ENCODE assay signal across 7 mouse cellular contexts in the genomic region with DNA sequence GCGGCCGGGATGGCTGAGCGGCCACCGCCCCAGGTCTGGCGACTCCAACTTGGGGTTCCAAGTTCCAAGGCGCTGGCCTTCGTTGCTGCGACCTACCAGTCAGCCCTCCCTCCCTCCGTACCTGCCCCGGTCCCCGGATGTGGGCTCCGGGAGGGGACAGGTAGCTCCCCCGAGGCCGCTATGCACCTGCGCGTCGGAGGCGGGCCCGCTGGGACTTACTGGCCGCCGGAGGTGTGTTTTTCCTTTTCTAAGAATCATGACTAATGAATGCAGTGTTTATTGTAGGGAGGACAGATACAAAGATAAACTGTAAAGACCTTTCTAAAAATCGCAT. TPM values are rescaled to one million over a fixed set of nuclear protein-coding genes. Genes with fewer than 3 reads are reported as not detected.
DNase-seq lines count a peak whose midpoint lies in the region; ATAC-seq and TF ChIP-seq lines count a peak whose summit lies in the region.

No protein-coding gene starts in this region.

- no peak for TF ChIP-seq CTCF in ES-Bruce4 (IDR thresholded peaks at IDR 0.05; ENCODE audit: low read depth, low read length)
- TF ChIP-seq CTCF in olfactory bulb, adult 2 months (IDR thresholded peaks at IDR 0.05; ENCODE audit: insufficient read depth, low read depth, low read length), result no peak

- H3K4me1 ChIP-seq in ES-Bruce4 (ENCODE audit: control insufficient read depth, insufficient read depth, low read length), result no peaks in the 10 kb centered on the region
- H3K4me1 ChIP-seq in hindbrain, embryonic 14.5 days (replicated peaks; ENCODE audit: control insufficient read depth, insufficient read depth, low read length), result peaks cover 13% of the 10 kb centered on the region; the same call in 1 of the 2 replicates
- H3K4me1 ChIP-seq in liver, embryonic 11.5 days (replicated peaks; ENCODE audit: control insufficient read depth, insufficient read depth, low read length), result no peaks in the 10 kb centered on the region
- peaks cover 10% of the 10 kb centered on the region for H3K4me1 ChIP-seq in olfactory bulb, adult 2 months (ENCODE audit: control insufficient read depth, insufficient read depth, low read length)

- H3K9ac ChIP-seq in ES-Bruce4 (ENCODE audit: low read depth, poor library complexity, severe bottlenecking), result peak overlapping the region; percentile 97
- peak overlapping the region; percentile 36; the same call in 1 of the 2 replicates for H3K9ac ChIP-seq in hindbrain, embryonic 14.5 days
- no peak overlapping the region for H3K9ac ChIP-seq in liver, embryonic 11.5 days (ENCODE audit: low read depth, low read length)

- no peaks in the 10 kb centered on the region for H3K27me3 ChIP-seq in ES-Bruce4 (ENCODE audit: control insufficient read depth, insufficient read depth, low read length, poor library complexity, severe bottlenecking)
- peaks cover 48% of the 10 kb centered on the region for H3K27me3 ChIP-seq in hindbrain, embryonic 14.5 days (ENCODE audit: control insufficient read depth, insufficient read depth, low read length)
- H3K27me3 ChIP-seq in liver, embryonic 11.5 days (replicated peaks; ENCODE audit: control insufficient read depth, insufficient read depth, low read length), result peaks cover 39% of the 10 kb centered on the region

- no peaks in the 10 kb centered on the region for H3K9me3 ChIP-seq in ES-Bruce4 (replicated peaks; ENCODE audit: control insufficient read depth, insufficient read depth, low read length, poor library complexity, severe bottlenecking)
- no peaks in the 10 kb centered on the region for H3K9me3 ChIP-seq in hindbrain, embryonic 14.5 days (ENCODE audit: control insufficient read depth, low read length)
- no peaks in the 10 kb centered on the region for H3K9me3 ChIP-seq in liver, embryonic 11.5 days (ENCODE audit: control insufficient read depth, low read length)

- 3% methylated on average over 22 of the region's 22 CpGs for WGBS in hindbrain, embryonic 14.5 days
- WGBS in liver, embryonic 11.5 days, result 5% methylated on average over 22 of the region's 22 CpGs
- 12% methylated on average over 22 of the region's 22 CpGs for WGBS in olfactory bulb, adult 2 months

- no peak for TF ChIP-seq POLR2A in ES-Bruce4 (IDR thresholded peaks at IDR 0.05; ENCODE audit: insufficient read depth, low read length)
- TF ChIP-seq POLR2A in olfactory bulb, adult 2 months (IDR thresholded peaks at IDR 0.05; ENCODE audit: insufficient read depth, low read depth, low read length), result no peak

- peaks cover 16% of the 10 kb centered on the region for H3K36me3 ChIP-seq in ES-Bruce4 (ENCODE audit: control insufficient read depth, insufficient read depth, low read length, poor library complexity, severe bottlenecking)
- no peaks in the 10 kb centered on the region for H3K36me3 ChIP-seq in hindbrain, embryonic 14.5 days (replicated peaks; ENCODE audit: control insufficient read depth, insufficient read depth)
- no peaks in the 10 kb centered on the region for H3K36me3 ChIP-seq in liver, embryonic 11.5 days (ENCODE audit: control insufficient read depth, insufficient read depth, low read length)

- peak overlapping the region; percentile 47; the same call in 1 of the 2 replicates for H3K27ac ChIP-seq in ES-Bruce4 (ENCODE audit: insufficient read depth, low read length)
- H3K27ac ChIP-seq in hindbrain, embryonic 14.5 days, result no peak overlapping the region
- no peak overlapping the region for H3K27ac ChIP-seq in liver, embryonic 11.5 days (ENCODE audit: low read depth, low read length)
- no peak overlapping the region for H3K27ac ChIP-seq in olfactory bulb, adult 2 months (ENCODE audit: insufficient read depth, low read depth, low read length)

- DNase-seq in B cell, adult 2 months, result peak; percentile 46 to 53
- DNase-seq in hindbrain, embryonic 14.5 days (ENCODE audit: low spot score), result no peak
- DNase-seq in liver, embryonic 11.5 days (ENCODE audit: low spot score), result no peak
- no peak for DNase-seq in right cerebral cortex, postnatal 36 days (ENCODE audit: low spot score in 2 of 2)
- no peak for DNase-seq in frontal cortex, postnatal 10 days (ENCODE audit: low spot score in 2 of 2)

- peak overlapping the region; percentile 98 for H3K4me3 ChIP-seq in ES-Bruce4 (ENCODE audit: low read depth, low read length)
- peak overlapping the region; percentile 49 for H3K4me3 ChIP-seq in hindbrain, embryonic 14.5 days (replicated peaks; ENCODE audit: low read length)
- peak overlapping the region; percentile 63 for H3K4me3 ChIP-seq in liver, embryonic 11.5 days (ENCODE audit: low read depth, low read length)
- peak overlapping the region; percentile 44 for H3K4me3 ChIP-seq in olfactory bulb, adult 2 months (ENCODE audit: insufficient read depth, low read depth, low read length)

- TF ChIP-seq EP300 in ES-Bruce4 (IDR thresholded peaks at IDR 0.05; ENCODE audit: insufficient read depth, low read depth, low read length), result no peak

- ATAC-seq in hindbrain, embryonic 14.5 days (ENCODE audit: low FRiP score), result no peak
- ATAC-seq in liver, embryonic 11.5 days (replicated peaks; ENCODE audit: low FRiP score), result peak; percentile 12; the same call in 1 of the 2 replicates

- H3K4me2 ChIP-seq in hindbrain, embryonic 14.5 days (replicated peaks), result peak overlapping the region; percentile 71
- peak overlapping the region; percentile 91 for H3K4me2 ChIP-seq in liver, embryonic 11.5 days

RNA-seq across cellular contexts. Expression of a gene that starts 1.2 kb away (rescaled TPM):
- 337 and 346 TPM in 2 replicates for polyA plus RNA-seq in ES-Bruce4 (2011; ENCODE audit: insufficient read depth, insufficient read length, low read depth, missing spikeins)
- 4.5 and 5.4 TPM in 2 replicates for polyA plus RNA-seq in hindbrain, embryonic 14.5 days (2014; fragmentation: Nextera tagmentation; extraction: Ambion mirVana)
- 12.7 and 12.9 TPM in 2 replicates for polyA plus RNA-seq in liver, embryonic 11.5 days (2014; fragmentation: Nextera tagmentation; extraction: Ambion mirVana)
- not detected in 2 replicates for polyA plus RNA-seq in olfactory bulb, adult 2 months (2012; ENCODE audit: insufficient read depth, insufficient read length, low replicate concordance, missing spikeins)

RNA-seq across cellular contexts. Expression of a gene that starts 35.1 kb away (rescaled TPM):
- polyA plus RNA-seq in ES-Bruce4 (2011; ENCODE audit: insufficient read depth, insufficient read length, low read depth, missing spikeins), result 343 and 405 TPM in 2 replicates
- polyA plus RNA-seq in hindbrain, embryonic 14.5 days (2014; fragmentation: Nextera tagmentation; extraction: Ambion mirVana), result 43.9 and 46.6 TPM in 2 replicates
- 59.2 and 77.9 TPM in 2 replicates for polyA plus RNA-seq in liver, embryonic 11.5 days (2014; fragmentation: Nextera tagmentation; extraction: Ambion mirVana)
- not detected in 2 replicates for polyA plus RNA-seq in olfactory bulb, adult 2 months (2012; ENCODE audit: insufficient read depth, insufficient read length, low replicate concordance, missing spikeins)

Comparison
In these comparisons a context has a peak if more than half of its experiments do, and no peak if none do; other contexts are left out.
1. DNase-seq: peak in B cell, adult 2 months (2 of 2); none in hindbrain, embryonic 14.5 days (single experiment), liver, embryonic 11.5 days (single experiment), right cerebral cortex, postnatal 36 days (0 of 2) and frontal cortex, postnatal 10 days (0 of 2).
2. H3K4me3 ChIP-seq: peak in every context shown above with its lines; median percentile 98 in ES-Bruce4; 63 in liver, embryonic 11.5 days; 49 in hindbrain, embryonic 14.5 days; 44 in olfactory bulb, adult 2 months.